Mouse (Mus musculus) embryo, embryonic 11 days (tissue): ENCODE data around the gene Dnah17.
A peak's percentile ranks its signal among the peaks of the same experiment; 100 is the strongest.

Experiments
- DNase-seq: peaks from one replicate; pipeline ENCODE4 v3.0.0-alpha.2; 2015

Dnah17 gene

DNA sequence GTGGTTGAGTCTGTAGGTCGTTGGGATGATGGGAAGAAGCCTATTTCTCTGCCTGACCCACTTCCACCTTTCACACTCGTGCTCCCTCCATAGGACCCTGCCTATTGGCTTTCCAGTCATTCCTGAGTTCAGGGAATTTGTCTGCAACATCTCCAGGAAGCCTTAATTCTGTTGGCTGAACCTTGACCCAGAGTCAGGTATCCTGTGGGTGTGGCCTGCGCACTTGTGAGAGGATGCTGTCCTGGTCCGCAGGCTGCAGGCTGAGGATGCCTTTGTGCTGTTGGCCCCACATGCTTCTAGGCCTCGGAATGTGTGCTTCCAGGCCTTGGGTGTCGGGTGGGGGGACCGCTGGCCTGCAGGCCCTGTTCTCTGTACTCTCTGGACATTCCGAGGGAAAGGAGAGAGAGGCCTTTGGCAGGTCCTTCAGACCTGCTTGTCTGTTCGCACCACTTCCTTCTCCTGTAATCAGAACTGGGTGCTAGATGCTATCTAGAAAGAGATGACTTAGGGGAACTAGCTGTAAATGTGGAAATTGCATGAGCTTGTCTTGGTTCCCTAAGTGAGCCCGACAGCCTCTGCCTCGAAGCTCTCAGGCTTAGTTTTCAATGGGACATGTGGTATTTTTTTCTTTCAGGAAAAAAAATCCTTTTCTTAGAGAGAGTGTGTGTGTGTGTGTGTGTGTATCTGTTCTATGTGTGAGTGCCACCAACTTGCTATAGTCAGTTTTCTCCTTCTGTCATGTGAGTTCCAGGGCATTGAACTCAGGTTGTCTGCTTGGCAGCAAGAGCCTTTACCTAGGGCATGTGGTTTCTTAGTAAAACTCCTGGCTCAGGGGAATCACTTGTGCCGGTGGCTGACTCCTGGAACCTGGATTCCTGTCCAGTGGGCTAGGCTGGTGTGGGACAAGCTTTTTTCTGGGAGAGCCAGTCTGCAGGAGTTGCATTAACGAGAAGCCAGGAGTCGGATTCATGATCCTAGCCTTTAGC lies 137.0 kb downstream of the Dnah17 start:
- DNase-seq, result no peak

DNA sequence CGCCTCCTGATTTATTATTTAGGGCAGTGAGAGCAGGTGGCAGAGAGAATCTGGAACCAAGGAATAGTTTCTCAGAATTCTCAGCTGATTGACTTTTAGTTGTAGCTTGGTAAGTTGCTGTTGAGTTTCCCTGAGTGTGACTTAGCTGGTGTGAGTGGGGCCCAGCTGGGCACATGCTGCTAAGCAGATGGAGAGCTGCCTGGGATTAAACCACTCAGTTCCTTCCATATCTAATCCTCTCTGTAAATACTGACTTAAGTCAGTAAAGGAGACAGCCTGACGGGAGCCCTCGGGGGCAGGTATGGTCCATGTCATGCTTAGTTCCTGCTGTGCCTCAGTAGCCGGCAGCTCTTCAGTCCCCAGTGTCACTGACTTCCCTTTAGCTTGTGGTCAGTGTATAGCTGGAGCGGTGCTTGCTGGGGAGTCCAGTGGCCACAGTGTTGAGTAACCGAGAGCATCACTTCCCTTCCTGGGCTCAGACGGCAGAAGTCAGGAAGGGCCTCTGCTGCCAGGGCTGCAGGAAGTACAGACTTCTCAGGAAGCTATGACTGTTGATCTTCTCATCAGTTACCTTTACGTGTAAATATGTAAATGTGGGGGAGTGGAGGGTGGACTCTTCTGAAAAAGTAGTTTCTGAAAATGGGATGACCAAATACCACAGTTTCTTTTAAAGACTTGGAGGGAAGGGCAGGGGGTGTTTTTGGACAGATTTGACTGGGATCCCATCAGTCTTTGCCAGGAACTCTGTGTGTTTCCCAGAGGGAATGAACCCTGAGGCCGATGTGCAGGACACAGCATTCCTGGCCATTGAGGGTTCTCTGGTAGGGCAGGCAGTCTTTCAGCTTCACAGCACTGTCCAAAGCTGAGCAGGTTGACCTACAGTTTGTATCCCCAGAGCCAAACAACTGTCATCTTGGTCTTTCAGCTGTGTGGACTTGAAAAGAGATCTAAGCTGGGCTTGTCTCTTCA lies 138.6 kb downstream of the Dnah17 start:
- DNase-seq, result no peak

- no peak for DNase-seq
These were observed 140.5 kb downstream of the Dnah17 start for GRCm38 (mm10) chr11:117989926-117990325.

- DNase-seq, result no peak
These were observed 141.2 kb downstream of the Dnah17 start for GRCm38 (mm10) chr11:117989241-117989640.

DNA sequence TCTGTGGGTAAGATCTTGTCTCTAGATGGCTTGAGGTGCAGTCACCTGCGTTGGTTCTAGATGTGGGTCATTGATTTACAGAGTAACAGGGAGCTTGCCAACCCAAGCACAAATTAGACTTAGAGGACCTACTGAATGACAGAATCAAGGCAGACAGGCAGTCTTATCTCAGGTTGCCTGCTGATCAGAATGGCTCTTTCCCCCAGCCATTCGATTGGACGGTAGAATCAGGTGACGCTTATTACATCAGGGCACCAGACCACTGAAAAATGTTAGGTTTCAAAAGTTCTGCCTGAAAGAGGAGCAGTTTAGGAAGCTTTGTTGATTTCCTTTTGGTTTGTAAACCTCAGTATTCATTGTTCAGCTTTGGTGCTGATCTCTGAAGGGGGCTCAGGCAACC lies 142.5 kb downstream of the Dnah17 start:
- no peak for DNase-seq

GRCm38 (mm10) chr11:117987032-117987451 lies 143.4 kb downstream of the Dnah17 start:
- DNase-seq, result no peak

GRCm38 (mm10) chr11:117986126-117987031 lies 144.1 kb downstream of the Dnah17 start, which contains the start of gene Pgs1:
Gene Pgs1 (plus strand): TSS chr11:117986292.
- DNase-seq, result peak; percentile 94

- no peak for DNase-seq
These were observed 146.7 kb downstream of the Dnah17 start for GRCm38 (mm10) chr11:117983770-117984169.

GRCm38 (mm10) chr11:117982426-117982825 lies 148.0 kb downstream of the Dnah17 start:
- no peak for DNase-seq

DNA sequence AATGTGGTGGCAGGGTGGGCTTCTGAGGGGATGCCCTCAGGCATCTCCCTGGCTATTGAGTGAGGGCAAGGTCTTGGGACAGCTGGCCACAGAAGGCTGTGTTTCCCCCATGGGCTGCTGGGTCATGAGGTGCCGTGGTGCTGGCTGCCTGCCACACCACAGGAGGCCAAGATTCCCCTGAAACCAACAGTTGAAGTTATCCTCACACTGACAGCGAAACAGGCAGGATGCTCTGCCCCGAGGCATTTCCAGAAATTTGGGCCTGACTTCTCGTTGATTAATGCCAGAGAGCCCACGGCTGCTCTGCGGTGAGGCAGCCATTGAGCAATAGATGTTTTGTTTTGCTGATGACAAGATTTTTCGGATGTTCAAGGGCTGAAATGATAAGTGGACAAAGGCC lies 151.0 kb downstream of the Dnah17 start:
- DNase-seq, result no peak

DNA sequence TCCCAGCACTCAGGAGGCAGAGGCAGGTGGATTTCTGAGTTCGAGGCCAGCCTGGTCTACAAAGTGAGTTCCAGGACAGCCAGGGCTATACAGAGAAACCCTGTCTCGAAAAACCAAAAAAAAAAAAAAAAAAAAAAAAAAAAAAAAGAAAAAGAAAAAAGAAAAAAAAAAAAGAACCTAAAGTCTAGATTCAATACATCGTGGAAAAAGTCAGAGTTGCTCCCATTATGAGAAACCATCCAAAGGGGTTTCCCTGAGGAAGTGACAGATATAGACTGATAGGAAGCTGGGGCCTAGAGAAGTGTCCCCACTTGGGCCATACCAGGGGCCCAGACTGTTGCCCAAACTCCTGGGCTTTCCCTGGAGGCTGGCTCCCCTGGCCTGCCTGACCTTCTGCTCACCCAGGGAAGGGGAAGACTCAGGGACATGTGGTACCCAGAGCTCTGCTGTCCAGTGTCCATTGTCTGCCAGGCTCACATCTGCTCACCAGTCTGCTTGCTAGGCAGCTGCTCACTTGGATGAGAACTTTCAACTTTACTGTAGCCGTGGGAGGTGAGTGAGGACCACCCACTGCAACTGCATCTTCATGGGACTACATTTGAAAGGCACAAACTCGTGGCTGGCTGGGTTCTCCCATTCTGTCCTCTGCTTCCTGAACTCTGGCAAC lies 152.6 kb downstream of the Dnah17 start:
- no peak for DNase-seq

- peak; percentile 64 for DNase-seq
These were observed 154.3 kb downstream of the Dnah17 start for GRCm38 (mm10) chr11:117976081-117976582.

- peak; percentile 84 for DNase-seq
These were observed 155.0 kb downstream of the Dnah17 start for GRCm38 (mm10) chr11:117975211-117975967.

DNA sequence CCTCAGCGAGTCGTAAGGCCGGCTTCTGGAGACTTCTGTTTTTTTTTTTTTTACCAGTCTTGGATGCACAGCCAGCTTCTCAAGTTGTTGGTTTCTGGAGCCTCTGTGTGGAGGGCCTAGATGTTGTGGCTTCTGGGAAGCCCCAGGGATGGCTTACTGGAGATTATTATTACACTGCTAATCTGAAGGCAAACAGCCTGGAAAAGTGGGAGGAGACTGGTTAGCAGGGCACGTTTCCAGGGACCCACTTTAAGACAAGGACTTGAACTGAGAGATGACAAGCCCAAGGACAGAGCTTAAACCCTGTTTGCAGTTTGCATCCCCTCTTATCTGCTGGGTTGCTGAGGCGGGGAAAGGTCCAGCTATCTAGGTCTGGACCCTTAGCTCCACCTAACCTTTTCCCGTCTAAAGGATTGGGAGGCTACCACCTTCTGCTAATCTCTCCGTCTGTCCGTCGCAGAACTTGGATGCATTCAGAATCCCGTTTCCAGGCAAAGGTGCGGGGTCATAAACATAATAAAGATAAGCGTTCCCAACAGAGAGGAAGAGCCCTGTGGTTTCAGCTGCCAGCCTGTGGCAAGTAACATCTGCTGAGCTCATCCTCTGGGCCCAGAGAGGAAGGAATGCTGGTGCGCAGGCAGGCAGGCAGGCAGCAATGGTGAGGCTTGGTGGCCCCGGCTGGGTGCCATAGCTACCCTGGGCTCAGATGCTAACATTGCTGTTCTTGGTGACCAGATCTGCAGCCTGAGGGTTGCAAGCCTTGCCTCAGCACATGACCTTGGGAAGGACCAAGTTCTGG lies 155.9 kb downstream of the Dnah17 start:
- DNase-seq, result no peak

DNA sequence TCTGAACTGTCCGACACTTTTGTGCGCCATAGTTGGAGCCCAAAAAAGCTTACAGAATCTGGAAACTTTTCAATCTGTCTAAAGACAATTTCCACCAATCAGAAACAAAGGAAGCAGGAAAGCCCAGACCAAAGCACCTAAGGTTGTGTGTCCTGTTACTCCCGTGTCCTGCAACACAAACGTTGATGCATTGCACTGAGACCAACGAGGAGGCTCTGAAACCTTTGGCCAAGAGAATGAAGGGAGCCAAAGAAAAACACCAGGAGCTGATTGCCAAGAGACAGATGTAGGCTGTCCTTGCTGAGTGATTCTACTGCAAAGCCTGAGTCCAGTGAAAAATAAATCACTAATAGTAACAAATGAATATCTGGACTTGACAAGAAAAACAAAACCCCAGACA lies 156.9 kb downstream of the Dnah17 start:
- no peak for DNase-seq

- DNase-seq, result no peak
These were observed 157.5 kb downstream of the Dnah17 start for GRCm38 (mm10) chr11:117972656-117973558.
